Mouse (Mus musculus) lung, embryonic 16.5 days (tissue): ENCODE measurements at regions not wholly inside any gene's neighbourhood (a gene's known extent, or its start where the extent isn't known, plus 50 kb on each side); places are given as distances from the start of the nearest gene placed in this dataset.
A peak's percentile ranks its signal among the peaks of the same experiment; 100 is the strongest.

ENCODE experiments used
- ATAC-seq: fragments of 200-750 bp; cut with Nextera tagmentation; 2 replicates; pipeline ENCODE4 v1.8.0; 2017; ENCODE audit warnings: low read depth, mild to moderate bottlenecking, moderate library complexity
- H3K27ac ChIP-seq: fragments of 300-500 bp; sonication (generic); 2 replicates; pipeline ENCODE4 v1.5.1; 2014; ENCODE audit warnings: mild to moderate bottlenecking, control low read depth, low read length
- H3K27me3 ChIP-seq: fragments of 300-500 bp; sonication (generic); 2 replicates; pipeline ENCODE4 v1.6.1; 2014; ENCODE audit warnings: low read depth, low read length, mixed read lengths; ENCODE audit not compliant: control insufficient read depth, insufficient read depth
- H3K36me3 ChIP-seq: fragments of 300-500 bp; sonication (generic); 2 replicates; pipeline ENCODE4 v1.6.1; 2014; ENCODE audit warnings: low read length; ENCODE audit not compliant: control insufficient read depth, insufficient read depth
- H3K4me1 ChIP-seq: fragments of 300-500 bp; sonication (generic); replicated peaks from 2 replicates; pipeline ENCODE4 v1.6.1; 2014; ENCODE audit warnings: low read length, mixed read lengths; ENCODE audit not compliant: control insufficient read depth, insufficient read depth
- H3K4me2 ChIP-seq: fragments of 300-500 bp; sonication (generic); 2 replicates; pipeline ENCODE4 v1.6.1; 2014; ENCODE audit warnings: low read depth, low read length, control low read depth
- H3K4me3 ChIP-seq: fragments of 300-500 bp; sonication (generic); 2 replicates; pipeline ENCODE4 v1.5.1; 2014; ENCODE audit warnings: mild to moderate bottlenecking, low read length, control low read depth
- H3K9ac ChIP-seq: fragments of 300-500 bp; sonication (generic); 2 replicates; pipeline ENCODE4 v1.6.1; 2014; ENCODE audit warnings: low read length, control low read depth
- H3K9me3 ChIP-seq: fragments of 300-500 bp; sonication (generic); 2 replicates; pipeline ENCODE4 v1.6.1; 2016; ENCODE audit warnings: low read length; ENCODE audit not compliant: control insufficient read depth
- WGBS: fragments of 180-500 bp; shearing (Covaris S2); extraction: QIAGEN DNeasy Blood & Tissue Kit; methylation state at CpG from one replicate; pipeline ENCODE4 v1.1.7; 2014; 5-methylcytosine and 5-hydroxymethylcytosine counted together

DNA sequence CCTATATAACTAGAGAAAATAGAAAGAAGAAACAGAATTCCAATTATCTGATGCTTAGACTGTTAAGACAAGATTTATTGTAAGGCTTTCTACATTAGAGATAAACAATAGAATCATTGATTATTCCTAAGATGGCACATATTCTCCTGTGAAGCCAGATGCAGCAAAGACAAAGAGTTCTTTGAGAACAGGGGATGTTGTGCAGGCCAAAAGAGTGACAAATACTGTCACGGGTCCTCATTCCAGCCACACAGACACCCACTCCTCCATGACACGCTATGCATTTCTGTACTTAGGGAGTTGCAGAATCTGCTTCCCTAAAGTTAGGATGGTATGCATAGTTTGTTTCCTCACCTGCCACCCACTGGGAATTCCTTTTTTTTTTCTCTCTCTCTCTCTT lies 245.2 kb downstream of the Sv2b start:
- Histone ChIP-seq H3K9ac (no peak overlapping the region), H3K27ac (no peak overlapping the region), H3K9me3 (no peaks in the 10 kb centered on the region), H3K4me2 (no peak overlapping the region), H3K27me3 (no peaks in the 10 kb centered on the region), H3K4me1 (no peaks in the 10 kb centered on the region), H3K4me3 (no peak overlapping the region), H3K36me3 (no peaks in the 10 kb centered on the region)
- WGBS = 70% methylated on average over 2 of the region's 2 CpGs
- ATAC-seq = no peak

DNA sequence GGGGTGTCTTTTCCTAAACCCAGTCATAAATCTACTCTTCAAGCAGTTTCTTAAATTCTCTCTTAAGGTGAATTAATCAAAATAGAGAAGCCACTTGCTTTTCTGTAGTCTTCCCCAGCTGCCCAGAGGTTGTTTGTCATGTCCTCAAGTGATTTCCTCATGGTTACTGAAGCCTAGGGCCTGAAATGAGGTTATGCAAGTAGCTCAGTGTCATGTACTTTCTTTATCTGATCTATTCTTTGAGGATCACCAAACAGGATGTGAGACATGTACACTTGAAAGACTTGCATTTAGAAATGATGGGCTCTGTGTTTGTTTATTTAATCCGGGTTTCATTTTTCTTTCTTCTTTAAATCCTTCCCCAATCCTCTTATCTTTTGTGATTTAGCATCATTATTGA lies 258.8 kb downstream of the Sv2b start:
- peak; percentile 47; the same call in 1 of the 2 replicates for ATAC-seq
- Histone ChIP-seq H3K36me3 (no peaks in the 10 kb centered on the region), H3K4me2 (no peak overlapping the region), H3K4me3 (no peak overlapping the region), H3K27ac (0 out of 2 replicates have a peak overlapping the region, but pooled peaks have one; percentile 27), H3K4me1 (peaks cover 2% of the 10 kb centered on the region; the same call in 1 of the 2 replicates), H3K9me3 (no peaks in the 10 kb centered on the region), H3K27me3 (no peaks in the 10 kb centered on the region), H3K9ac (no peak overlapping the region)
- 43% methylated on average over 1 of the region's 1 CpGs for WGBS

DNA sequence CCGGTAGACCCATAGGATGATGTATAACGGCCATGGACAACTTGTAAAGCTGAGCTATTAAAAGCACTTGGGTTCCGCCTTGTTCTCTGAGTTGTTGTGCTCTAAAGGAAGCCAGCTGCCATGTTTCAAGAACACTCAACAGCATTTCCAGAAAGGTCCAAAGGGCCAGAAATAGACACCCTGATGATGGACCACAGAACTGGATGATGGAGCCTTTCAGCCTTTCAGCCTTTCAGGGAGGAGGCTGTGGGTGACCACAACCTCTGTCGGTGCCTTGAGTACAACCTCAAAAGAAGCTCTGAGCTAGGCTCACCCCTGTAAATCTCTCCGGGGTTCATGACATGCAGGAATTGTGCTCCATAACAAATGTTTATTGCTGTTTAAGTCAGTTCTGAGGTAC lies 259.3 kb downstream of the Sv2b start:
- H3K4me2 ChIP-seq = no peak overlapping the region
- WGBS = 42% methylated on average over 5 of the region's 5 CpGs
- H3K27me3 ChIP-seq = no peaks in the 10 kb centered on the region
- ATAC-seq = peak; percentile 60
- H3K27ac ChIP-seq = 0 out of 2 replicates have a peak overlapping the region, but pooled peaks have one; percentile 27
- H3K36me3 ChIP-seq = no peaks in the 10 kb centered on the region
- no peak overlapping the region for H3K9ac ChIP-seq
- peaks cover 2% of the 10 kb centered on the region; the same call in 1 of the 2 replicates for H3K4me1 ChIP-seq
- H3K9me3 ChIP-seq = no peaks in the 10 kb centered on the region
- no peak overlapping the region for H3K4me3 ChIP-seq

DNA sequence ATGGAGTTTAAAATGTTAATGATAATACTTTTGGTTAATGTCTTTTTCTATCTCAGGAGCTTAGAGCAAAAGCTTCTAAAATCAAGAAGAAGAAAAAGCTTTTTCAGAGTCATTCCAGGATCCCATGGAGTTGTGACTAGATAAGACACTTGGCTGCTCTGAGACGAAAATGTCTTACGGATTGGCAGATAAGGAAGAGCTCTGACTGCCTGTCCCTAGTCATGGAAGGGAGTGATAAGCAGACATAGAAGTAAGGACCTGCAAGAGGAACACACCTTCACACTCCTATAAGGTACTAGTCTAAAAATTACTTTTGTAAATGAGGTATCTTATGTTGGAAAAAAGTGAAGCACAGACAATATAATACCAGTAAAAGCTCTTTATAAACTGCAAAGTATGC lies 260.2 kb downstream of the Sv2b start:
- Histone ChIP-seq H3K9ac (no peak overlapping the region), H3K4me1 (peaks cover 2% of the 10 kb centered on the region; the same call in 1 of the 2 replicates), H3K9me3 (no peaks in the 10 kb centered on the region), H3K4me2 (no peak overlapping the region), H3K27ac (no peak overlapping the region), H3K4me3 (no peak overlapping the region), H3K36me3 (no peaks in the 10 kb centered on the region), H3K27me3 (no peaks in the 10 kb centered on the region)
- no peak for ATAC-seq
- 66% methylated on average over 2 of the region's 2 CpGs for WGBS

DNA sequence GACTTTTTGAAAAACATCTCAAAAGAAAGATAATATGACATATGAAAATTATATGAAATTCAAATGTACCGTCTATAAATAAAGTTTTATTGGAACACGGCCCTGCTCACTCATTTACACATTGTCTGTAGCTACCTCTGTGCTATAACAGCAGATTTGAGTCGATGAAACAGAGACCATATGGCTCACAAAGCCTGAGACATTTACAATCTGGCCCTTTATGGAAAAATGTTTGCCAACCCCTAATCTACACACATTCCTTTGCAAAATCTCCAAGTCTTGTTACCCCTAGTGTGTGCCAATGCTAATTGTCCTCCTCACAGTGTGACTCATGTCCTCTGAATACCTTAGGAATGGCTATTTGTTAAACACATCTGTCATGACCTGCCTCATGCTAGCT lies 261.2 kb downstream of the Sv2b start:
- H3K4me2 ChIP-seq = no peak overlapping the region
- H3K36me3 ChIP-seq = no peaks in the 10 kb centered on the region
- H3K9ac ChIP-seq = no peak overlapping the region
- peaks cover 2% of the 10 kb centered on the region; the same call in 1 of the 2 replicates for H3K4me1 ChIP-seq
- H3K9me3 ChIP-seq = no peaks in the 10 kb centered on the region
- no peak overlapping the region for H3K27ac ChIP-seq
- no peak overlapping the region for H3K4me3 ChIP-seq
- 79% methylated on average over 3 of the region's 3 CpGs for WGBS
- ATAC-seq = no peak
- no peaks in the 10 kb centered on the region for H3K27me3 ChIP-seq

DNA sequence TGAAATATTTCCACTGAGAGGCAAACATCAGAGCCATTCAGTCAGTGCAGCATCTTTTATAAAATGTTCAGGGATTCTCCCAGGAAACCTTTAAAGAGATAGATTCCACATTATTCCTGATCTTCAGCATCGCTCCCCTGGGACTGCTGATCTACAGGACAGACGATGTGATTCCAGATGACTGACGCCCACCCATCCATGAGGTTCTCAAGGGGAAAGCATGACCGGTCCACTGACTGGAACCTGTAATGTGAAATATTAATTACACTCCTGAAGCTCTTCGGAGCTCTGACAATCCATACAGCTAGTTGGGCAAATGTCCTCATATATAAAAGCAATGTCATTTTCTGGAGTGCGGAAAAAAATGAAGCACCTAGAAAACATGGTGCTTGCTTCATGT lies 268.2 kb downstream of the Sv2b start:
- no peaks in the 10 kb centered on the region for H3K36me3 ChIP-seq
- H3K4me3 ChIP-seq = no peak overlapping the region
- 80% methylated on average over 6 of the region's 6 CpGs for WGBS
- H3K9ac ChIP-seq = no peak overlapping the region
- H3K4me1 ChIP-seq = no peaks in the 10 kb centered on the region
- no peaks in the 10 kb centered on the region for H3K27me3 ChIP-seq
- H3K4me2 ChIP-seq = no peak overlapping the region
- no peak overlapping the region for H3K27ac ChIP-seq
- H3K9me3 ChIP-seq = no peaks in the 10 kb centered on the region
- no peak for ATAC-seq

DNA sequence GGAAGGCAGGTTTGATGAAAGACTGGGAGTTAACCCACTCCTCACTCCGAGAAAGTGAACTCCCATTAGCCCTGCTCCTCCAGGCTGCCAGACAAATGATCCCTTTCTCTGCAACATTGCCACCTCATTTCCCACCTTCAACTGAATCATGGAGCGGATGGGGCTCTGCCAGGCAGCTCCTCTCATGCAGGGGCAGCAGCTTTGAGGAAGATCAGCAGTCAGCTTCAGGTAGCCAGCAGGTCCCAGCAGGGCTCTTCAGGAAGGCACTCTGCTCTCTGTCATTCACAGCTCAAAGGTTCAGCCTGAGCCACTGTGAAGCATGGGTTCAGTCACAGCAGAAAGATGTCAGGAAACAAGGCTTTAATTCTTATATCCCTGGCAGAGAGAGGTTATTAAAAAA lies 282.9 kb downstream of the Sv2b start:
- H3K9ac ChIP-seq = no peak overlapping the region
- H3K27ac ChIP-seq = no peak overlapping the region
- no peaks in the 10 kb centered on the region for H3K4me1 ChIP-seq
- whole genome bisulfite sequencing = 29% methylated on average over 2 of the region's 2 CpGs
- no peak overlapping the region for H3K4me2 ChIP-seq
- no peak overlapping the region for H3K4me3 ChIP-seq
- no peaks in the 10 kb centered on the region for H3K27me3 ChIP-seq
- H3K9me3 ChIP-seq = 0 out of 2 replicates have a peak, but pooled peaks cover 2% of the 10 kb centered on the region
- ATAC-seq = no peak
- H3K36me3 ChIP-seq = no peaks in the 10 kb centered on the region

DNA sequence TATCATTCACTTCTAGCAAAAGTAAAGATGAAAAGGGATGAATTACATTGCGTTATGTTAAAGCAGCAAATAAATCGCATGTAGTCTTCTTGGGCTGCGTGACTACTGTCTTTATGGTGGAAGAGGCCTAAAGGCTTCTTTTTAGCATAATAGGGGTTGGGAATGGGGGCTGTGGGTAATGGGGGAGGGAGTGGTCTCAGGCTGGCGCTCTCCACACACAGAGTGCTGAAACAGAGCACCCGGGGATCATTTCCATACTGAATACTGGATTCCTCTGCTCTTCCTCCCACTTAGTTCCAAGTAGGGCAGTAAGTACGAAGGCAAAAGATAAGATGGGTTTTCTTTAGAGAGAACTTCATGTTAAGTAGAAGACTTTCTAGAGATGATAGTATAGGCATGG lies 287.1 kb downstream of the Sv2b start:
- Histone ChIP-seq H3K27ac (no peak overlapping the region), H3K9me3 (no peaks in the 10 kb centered on the region), H3K4me3 (no peak overlapping the region), H3K36me3 (no peaks in the 10 kb centered on the region), H3K27me3 (no peaks in the 10 kb centered on the region), H3K4me1 (no peaks in the 10 kb centered on the region), H3K4me2 (no peak overlapping the region), H3K9ac (no peak overlapping the region)
- WGBS = 50% methylated on average over 6 of the region's 6 CpGs
- no peak for ATAC-seq

DNA sequence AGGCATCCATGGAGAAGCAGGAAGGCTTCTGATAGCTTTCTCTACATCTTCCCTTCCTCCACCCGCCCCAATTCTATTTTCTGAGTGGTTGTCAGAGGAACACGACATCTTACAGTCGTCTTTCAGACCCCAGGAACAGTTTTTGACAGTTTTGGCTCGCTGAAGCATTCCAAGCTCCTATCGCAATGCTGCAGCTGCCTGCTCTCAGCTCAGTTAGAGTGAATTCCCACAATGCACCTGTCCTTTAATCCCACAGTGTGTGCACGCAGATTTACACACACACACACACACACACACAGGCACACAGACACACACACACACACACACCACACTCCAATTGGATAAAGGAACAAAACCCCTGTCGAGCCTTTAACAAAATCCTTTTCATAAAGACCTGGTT lies 290.4 kb downstream of the Sv2b start:
- Histone ChIP-seq H3K36me3 (no peaks in the 10 kb centered on the region), H3K4me3 (no peak overlapping the region), H3K27me3 (no peaks in the 10 kb centered on the region), H3K4me1 (no peaks in the 10 kb centered on the region), H3K4me2 (no peak overlapping the region), H3K9ac (no peak overlapping the region), H3K27ac (no peak overlapping the region), H3K9me3 (no peaks in the 10 kb centered on the region)
- WGBS = 40% methylated on average over 7 of the region's 7 CpGs
- ATAC-seq = peak; percentile 31; the same call in 1 of the 2 replicates

DNA sequence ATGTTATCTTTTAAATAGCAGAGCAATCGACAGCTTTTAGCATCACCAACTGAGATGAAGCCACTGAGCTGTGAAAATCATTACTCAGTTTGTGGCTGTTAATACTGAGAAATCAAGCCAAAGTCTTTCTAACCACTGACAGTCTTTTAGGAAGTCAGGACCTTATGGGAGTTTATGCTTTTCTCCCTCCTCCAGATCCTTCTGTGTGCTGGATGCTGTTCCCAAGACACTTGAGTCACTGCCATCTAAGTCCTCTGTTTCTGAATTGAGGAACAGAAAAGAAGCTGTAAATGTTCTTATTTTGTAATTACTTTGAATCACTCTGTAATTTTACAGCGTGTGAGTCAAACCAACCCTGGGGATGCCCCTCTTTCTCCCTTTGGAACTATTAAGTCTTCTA lies 300.6 kb downstream of the Sv2b start:
- Histone ChIP-seq H3K9ac (no peak overlapping the region), H3K4me1 (no peaks in the 10 kb centered on the region), H3K27ac (no peak overlapping the region), H3K27me3 (no peaks in the 10 kb centered on the region), H3K9me3 (no peaks in the 10 kb centered on the region), H3K36me3 (no peaks in the 10 kb centered on the region), H3K4me2 (no peak overlapping the region), H3K4me3 (no peak overlapping the region)
- WGBS = 70% methylated on average over 2 of the region's 2 CpGs
- ATAC-seq = no peak
